Mouse (Mus musculus) spleen, adult 2 months (tissue): ENCODE results near the gene Ccdc157.

Source experiments
- CTCF ChIP-seq: fragments of 200-500 bp; IDR thresholded peaks from 2 replicates; pipeline ENCODE4 v1.5.1; 2011; ENCODE audit warnings: mild to moderate bottlenecking, inconsistent platforms; ENCODE audit not compliant: insufficient read depth, insufficient read length, insufficient replicate concordance; ENCODE audit errors: extremely low read depth
- POLR2A ChIP-seq: fragments of 200-500 bp; IDR thresholded peaks from 2 replicates; pipeline ENCODE4 v1.6.1; 2011; ENCODE audit warnings: low read depth, low read length, inconsistent platforms

GRCm38 (mm10) chr11:4166467-4167090 is 6.5 kb upstream of the Ccdc157 start:
- TF ChIP-seq CTCF (no peak), POLR2A (no peak)
